Mouse (Mus musculus) stomach, postnatal 0 days (tissue): ENCODE measurements around the gene Moxd1.

Experiments used
- CTCF ChIP-seq: IDR thresholded peaks from 2 replicates; pipeline ENCODE4 v1.5.1; 2016; ENCODE audit warnings: antibody characterized with exemption, low read depth, mild to moderate bottlenecking, moderate library complexity
- EP300 ChIP-seq: optimal IDR thresholded peaks from 2 replicates; pipeline ENCODE3; 2016; ENCODE audit warnings: antibody characterized with exemption

- TF ChIP-seq CTCF (no peak), EP300 (no peak)
Measured at GRCm38 (mm10) chr10:24220931-24221330, 2.4 kb upstream of the Moxd1 start.
